Mouse (Mus musculus) adrenal gland, adult 10 weeks (tissue): Measurements from ENCODE around the gene Olfr1206. TPM values are rescaled to one million over a fixed set of nuclear protein-coding genes. Genes with fewer than 3 reads are reported as not detected.

ENCODE experiments used
- polyA plus RNA-seq: library from polyadenylated mRNA; stranded (reverse); fragments of 350-450 nt; fragmentation: Illumina TruSeq; extraction: RNeasy Lipid Tissue Mini Kit (QIAGEN cat#74804); gene quantifications from one replicate; pipeline ENCODE4 v1.2.3, GENCODE M21; 2014; ENCODE audit warnings: low read depth, low replicate concordance

Olfr1206 gene
- not detected for polyA plus RNA-seq

DNA sequence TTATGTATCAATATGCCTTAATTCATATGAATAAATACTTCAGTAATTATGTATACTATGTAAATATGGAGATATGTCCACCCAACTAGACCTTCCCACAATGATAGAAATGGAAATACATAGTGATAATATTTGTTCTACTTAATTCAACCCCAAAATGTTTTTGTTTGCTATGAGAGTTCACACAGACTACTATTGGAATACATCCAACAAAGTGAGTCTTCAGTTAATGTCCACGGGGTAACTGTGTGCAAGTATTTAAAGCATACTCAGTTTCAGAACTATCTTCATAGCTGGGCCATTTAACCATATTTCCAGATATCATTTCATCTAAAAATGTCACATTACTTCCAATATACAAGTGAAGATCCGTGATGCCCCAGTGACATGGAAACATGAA is at the start of gene Olfr1206:
Olfr1206 (plus strand) TSS at position 301 of the 400 bp plus-strand sequence.

GRCm38 (mm10) chr2:88814196-88814595 is 48.8 kb upstream of the Olfr1206 start, which contains the start of gene Olfr1202:
Olfr1202 (plus strand) TSS chr2:88814496.

GRCm38 (mm10) chr2:88829437-88829836 is 33.6 kb upstream of the Olfr1206 start, which contains the start of gene Olfr1205:
Olfr1205 (plus strand) TSS chr2:88829737.

DNA sequence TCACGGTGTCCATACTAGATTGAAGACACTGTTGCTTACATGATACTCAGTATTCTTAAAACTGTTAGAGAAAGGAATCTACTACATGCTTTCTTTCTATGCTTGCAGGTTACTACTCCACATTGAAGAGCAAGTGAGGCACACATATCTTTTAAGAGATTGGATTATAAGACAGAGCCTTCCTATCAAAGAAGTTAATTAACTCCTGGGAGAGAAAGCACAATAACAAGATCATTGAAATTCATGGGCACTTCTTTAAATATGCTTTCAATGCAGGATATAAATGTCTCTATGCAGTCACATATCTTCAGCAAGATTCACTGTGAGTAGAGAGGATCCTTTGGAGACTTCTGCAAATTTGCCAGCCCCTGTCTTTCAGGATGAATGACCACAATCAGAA is 14.0 kb upstream of the Olfr1206 start, which contains the start of gene Olfr1204:
Olfr1204 (plus strand) TSS at position 301 of the 400 bp plus-strand sequence.

DNA sequence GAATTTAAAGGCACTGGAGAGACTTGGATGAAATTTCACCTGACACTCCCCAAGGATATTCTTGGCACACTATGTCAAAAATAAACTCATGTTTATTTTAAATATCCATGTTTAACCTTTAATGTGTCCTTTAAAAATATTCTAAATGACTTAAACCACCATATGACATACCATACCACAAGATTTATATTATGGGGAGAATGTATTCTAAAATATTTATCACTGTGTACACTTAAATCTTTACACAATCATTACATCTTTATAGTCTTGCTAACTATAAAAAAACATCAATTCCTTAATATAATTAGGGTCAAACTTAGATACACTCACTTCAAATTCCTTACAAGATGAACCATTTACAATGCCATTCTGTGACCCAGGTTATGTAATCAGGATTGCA is 39.2 kb downstream of the Olfr1206 start, which contains the start of gene Olfr1208:
Olfr1208 (minus strand) TSS at position 101 of the 400 bp plus-strand sequence.

DNA sequence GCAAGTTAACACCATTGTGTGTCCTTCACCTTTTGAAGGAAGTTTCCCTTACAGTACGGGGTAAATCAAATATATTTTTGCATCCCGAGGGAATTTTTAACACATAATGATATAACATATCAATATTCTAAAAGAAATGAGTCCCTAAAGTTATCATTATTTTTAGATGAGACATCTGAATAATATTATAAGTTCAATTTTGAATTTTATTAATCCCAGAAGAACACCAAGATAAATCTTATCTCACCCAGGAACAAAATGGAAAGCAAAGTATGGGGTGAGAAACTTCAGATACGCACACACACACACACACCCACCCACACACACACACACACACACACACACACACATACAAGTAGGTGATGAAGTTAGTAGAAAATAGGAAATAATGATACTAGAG is 52.0 kb downstream of the Olfr1206 start, which contains the start of gene Olfr1209:
Olfr1209 (minus strand) TSS at position 101 of the 400 bp plus-strand sequence.

Other genes starting within 250 kb of the Olfr1206 start
- gene Olfr1191-ps1, start 222.7 kb upstream of the Olfr1206 start, polyA plus RNA-seq, result not detected
- not detected for gene Olfr1192-ps1, start 214.7 kb upstream of the Olfr1206 start, polyA plus RNA-seq
- gene Olfr1193, start 187.6 kb upstream of the Olfr1206 start, polyA plus RNA-seq, result not detected
- not detected for gene Olfr1195, start 174.0 kb upstream of the Olfr1206 start, polyA plus RNA-seq
- not detected for gene Olfr1196, start 158.6 kb upstream of the Olfr1206 start, polyA plus RNA-seq
- not detected for gene Olfr1197, start 130.9 kb upstream of the Olfr1206 start, polyA plus RNA-seq
- gene Olfr1198, start 111.9 kb upstream of the Olfr1206 start, polyA plus RNA-seq, result not detected
- not detected for gene Olfr1199, start 102.8 kb upstream of the Olfr1206 start, polyA plus RNA-seq
- not detected for gene Olfr1200, start 92.7 kb upstream of the Olfr1206 start, polyA plus RNA-seq
- not detected for gene Olfr1201, start 70.2 kb upstream of the Olfr1206 start, polyA plus RNA-seq
- not detected for gene Olfr1202, start 48.7 kb upstream of the Olfr1206 start, polyA plus RNA-seq
- not detected for gene Olfr1205, start 33.5 kb upstream of the Olfr1206 start, polyA plus RNA-seq
- not detected for gene Olfr1204, start 13.9 kb upstream of the Olfr1206 start, polyA plus RNA-seq
- not detected for gene Olfr1208, start 39.1 kb downstream of the Olfr1206 start, polyA plus RNA-seq
- not detected for gene Olfr1209, start 51.9 kb downstream of the Olfr1206 start, polyA plus RNA-seq
- not detected for gene Olfr1211, start 74.9 kb downstream of the Olfr1206 start, polyA plus RNA-seq
- not detected for gene Olfr1212, start 90.7 kb downstream of the Olfr1206 start, polyA plus RNA-seq
- not detected for gene Gm13762, start 117.0 kb downstream of the Olfr1206 start, polyA plus RNA-seq
- not detected for gene Olfr1214, start 129.4 kb downstream of the Olfr1206 start, polyA plus RNA-seq
- gene Olfr1215, start 143.7 kb downstream of the Olfr1206 start, polyA plus RNA-seq, result not detected
- gene Olfr1216, start 155.1 kb downstream of the Olfr1206 start, polyA plus RNA-seq, result not detected
- gene Olfr1217, start 168.8 kb downstream of the Olfr1206 start, polyA plus RNA-seq, result not detected
- not detected for gene Olfr1218, start 198.0 kb downstream of the Olfr1206 start, polyA plus RNA-seq
- not detected for gene Olfr1219, start 220.3 kb downstream of the Olfr1206 start, polyA plus RNA-seq
- gene Olfr1220, start 243.6 kb downstream of the Olfr1206 start, polyA plus RNA-seq, result not detected